Mouse (Mus musculus) embryonic facial prominence, embryonic 12.5 days (tissue): ENCODE data around the gene Il2. TPM values are rescaled to one million over a fixed set of nuclear protein-coding genes. Genes with fewer than 3 reads are reported as not detected.

ENCODE experiments used
- ATAC-seq: fragments of 200-750 bp; cut with Nextera tagmentation; 2 replicates; pipeline ENCODE4 v1.8.0; 2017; ENCODE audit not compliant: insufficient number of reproducible peaks, insufficient read depth, low FRiP score, low TSS enrichment
- H3K27ac ChIP-seq: fragments of 300-500 bp; sonication (generic); 2 replicates; pipeline ENCODE4 v1.5.1; 2016; ENCODE audit warnings: mild to moderate bottlenecking
- H3K27me3 ChIP-seq: fragments of 300-500 bp; sonication (generic); 2 replicates; pipeline ENCODE4 v1.6.1; 2016; ENCODE audit warnings: mild to moderate bottlenecking, moderate library complexity
- H3K36me3 ChIP-seq: fragments of 300-500 bp; sonication (generic); 2 replicates; pipeline ENCODE4 v1.6.1; 2016; ENCODE audit warnings: mild to moderate bottlenecking
- H3K4me1 ChIP-seq: fragments of 300-500 bp; sonication (generic); 2 replicates; pipeline ENCODE4 v1.6.1; 2016
- H3K4me2 ChIP-seq: fragments of 300-500 bp; sonication (generic); replicated peaks from 2 replicates; pipeline ENCODE4 v1.6.1; 2016; ENCODE audit warnings: mild to moderate bottlenecking, moderate library complexity
- H3K4me3 ChIP-seq: fragments of 300-500 bp; sonication (generic); 2 replicates; pipeline ENCODE4 v1.5.1; 2016; ENCODE audit warnings: mild to moderate bottlenecking
- H3K9ac ChIP-seq: fragments of 300-500 bp; sonication (generic); 2 replicates; pipeline ENCODE4 v1.6.1; 2016; ENCODE audit warnings: mild to moderate bottlenecking, moderate library complexity
- H3K9me3 ChIP-seq: fragments of 300-500 bp; sonication (generic); 2 replicates; pipeline ENCODE4 v1.6.1; 2016; ENCODE audit warnings: mild to moderate bottlenecking, moderate library complexity
- WGBS: fragments of 180-500 bp; shearing (Covaris S2); methylation state at CpG from one replicate; pipeline ENCODE4 v1.1.7; 2016; 5-methylcytosine and 5-hydroxymethylcytosine counted together
- polyA plus RNA-seq: library from polyadenylated mRNA; unstranded; fragments of >200 nt; fragmentation: Nextera tagmentation; extraction: Ambion mirVana; gene quantifications from 2 replicates; pipeline ENCODE4 v1.2.1, GENCODE M21; 2016

Il2 gene
- polyA plus RNA-seq, 1 experiment from 2014 or later, result 0.60 TPM

GRCm38 (mm10) chr3:37144979-37145378 lies 19.2 kb upstream of the Il2 start:
- Histone ChIP-seq H3K4me2 (no peak overlapping the region), H3K4me1 (no peaks in the 10 kb centered on the region)
- WGBS, result 53% methylated on average over 1 of the region's 1 CpGs

GRCm38 (mm10) chr3:37141827-37142226 lies 16.1 kb upstream of the Il2 start:
- 81% methylated on average over 2 of the region's 2 CpGs for WGBS
- no peaks in the 10 kb centered on the region for H3K36me3 ChIP-seq
- no peaks in the 10 kb centered on the region for H3K9me3 ChIP-seq
- no peak overlapping the region for H3K9ac ChIP-seq
- no peak for ATAC-seq
- H3K27me3 ChIP-seq, result no peaks in the 10 kb centered on the region
- no peaks in the 10 kb centered on the region for H3K4me1 ChIP-seq
- no peak overlapping the region for H3K4me2 ChIP-seq
- H3K4me3 ChIP-seq, result no peak overlapping the region
- no peak overlapping the region for H3K27ac ChIP-seq

More at GRCm38 (mm10) chr3:37144979-37145378, 19.2 kb upstream of the Il2 start:
- Histone ChIP-seq H3K9ac (no peak overlapping the region), H3K27ac (no peak overlapping the region), H3K9me3 (no peaks in the 10 kb centered on the region), H3K27me3 (no peaks in the 10 kb centered on the region), H3K36me3 (no peaks in the 10 kb centered on the region), H3K4me3 (no peak overlapping the region)
- ATAC-seq, result no peak

- 89% methylated on average over 6 of the region's 6 CpGs for WGBS
- H3K4me1 ChIP-seq, result no peaks in the 10 kb centered on the region
- no peak for ATAC-seq
These were observed 14.6 kb upstream of the Il2 start for GRCm38 (mm10) chr3:37140168-37140906.

GRCm38 (mm10) chr3:37139192-37139591 lies 13.4 kb upstream of the Il2 start:
- Histone ChIP-seq H3K9me3 (no peaks in the 10 kb centered on the region), H3K4me2 (no peak overlapping the region), H3K36me3 (no peaks in the 10 kb centered on the region), H3K27me3 (no peaks in the 10 kb centered on the region), H3K9ac (no peak overlapping the region), H3K4me3 (no peak overlapping the region), H3K4me1 (no peaks in the 10 kb centered on the region), H3K27ac (no peak overlapping the region)
- ATAC-seq, result no peak
- WGBS, result 78% methylated on average over 3 of the region's 3 CpGs

More at GRCm38 (mm10) chr3:37140168-37140906, 14.6 kb upstream of the Il2 start:
- Histone ChIP-seq H3K36me3 (no peaks in the 10 kb centered on the region), H3K9me3 (no peaks in the 10 kb centered on the region), H3K27me3 (no peaks in the 10 kb centered on the region), H3K4me3 (no peak overlapping the region), H3K27ac (no peak overlapping the region), H3K9ac (no peak overlapping the region), H3K4me2 (no peak overlapping the region)

GRCm38 (mm10) chr3:37137231-37137630 lies 11.5 kb upstream of the Il2 start:
- WGBS, result 63% methylated on average over 4 of the region's 4 CpGs
- Histone ChIP-seq H3K27me3 (no peaks in the 10 kb centered on the region), H3K4me2 (no peak overlapping the region), H3K9ac (no peak overlapping the region), H3K9me3 (no peaks in the 10 kb centered on the region), H3K4me1 (no peaks in the 10 kb centered on the region), H3K27ac (no peak overlapping the region), H3K36me3 (no peaks in the 10 kb centered on the region), H3K4me3 (no peak overlapping the region)
- no peak for ATAC-seq

- WGBS, result 65% methylated on average over 2 of the region's 2 CpGs
- H3K4me1 ChIP-seq, result no peaks in the 10 kb centered on the region
- H3K27me3 ChIP-seq, result no peaks in the 10 kb centered on the region
- no peak overlapping the region for H3K4me3 ChIP-seq
- H3K4me2 ChIP-seq, result no peak overlapping the region
- no peak for ATAC-seq
- H3K36me3 ChIP-seq, result no peaks in the 10 kb centered on the region
- no peaks in the 10 kb centered on the region for H3K9me3 ChIP-seq
- H3K9ac ChIP-seq, result no peak overlapping the region
- H3K27ac ChIP-seq, result no peak overlapping the region
These were observed 3.3 kb upstream of the Il2 start for GRCm38 (mm10) chr3:37129063-37129462.

GRCm38 (mm10) chr3:37128269-37128668 lies 2.5 kb upstream of the Il2 start:
- Histone ChIP-seq H3K36me3 (no peaks in the 10 kb centered on the region), H3K4me2 (no peak overlapping the region), H3K27ac (no peak overlapping the region), H3K9me3 (no peaks in the 10 kb centered on the region), H3K4me1 (no peaks in the 10 kb centered on the region), H3K27me3 (no peaks in the 10 kb centered on the region), H3K4me3 (no peak overlapping the region), H3K9ac (no peak overlapping the region)
- peak; percentile 81; the same call in 1 of the 2 replicates for ATAC-seq
- 36% methylated on average over 4 of the region's 4 CpGs for WGBS

GRCm38 (mm10) chr3:37126162-37126561 lies 403 bp upstream of the Il2 start:
- Histone ChIP-seq H3K36me3 (no peaks in the 10 kb centered on the region), H3K27me3 (no peaks in the 10 kb centered on the region), H3K9ac (no peak overlapping the region), H3K4me3 (no peak overlapping the region), H3K27ac (no peak overlapping the region), H3K4me1 (no peaks in the 10 kb centered on the region), H3K9me3 (no peaks in the 10 kb centered on the region), H3K4me2 (no peak overlapping the region)
- ATAC-seq, result no peak
- WGBS, result 72% methylated on average over 4 of the region's 4 CpGs

- no peak overlapping the region for H3K4me2 ChIP-seq
- H3K27ac ChIP-seq, result no peak overlapping the region
- H3K4me3 ChIP-seq, result no peak overlapping the region
- no peak for ATAC-seq
- H3K9me3 ChIP-seq, result no peaks in the 10 kb centered on the region
- H3K27me3 ChIP-seq, result no peaks in the 10 kb centered on the region
- H3K36me3 ChIP-seq, result no peaks in the 10 kb centered on the region
- H3K9ac ChIP-seq, result no peak overlapping the region
- no peaks in the 10 kb centered on the region for H3K4me1 ChIP-seq
These were observed 35.0 kb downstream of the Il2 start for GRCm38 (mm10) chr3:37090721-37091120.

GRCm38 (mm10) chr3:37084860-37085259 lies 40.9 kb downstream of the Il2 start:
- 78% methylated on average over 4 of the region's 4 CpGs for WGBS

GRCm38 (mm10) chr3:37073211-37073610 lies 52.5 kb downstream of the Il2 start:
- Histone ChIP-seq H3K4me3 (no peak overlapping the region), H3K27me3 (no peaks in the 10 kb centered on the region), H3K4me2 (no peak overlapping the region), H3K9me3 (0 out of 2 replicates have a peak, but pooled peaks cover 6% of the 10 kb centered on the region), H3K27ac (no peak overlapping the region), H3K9ac (no peak overlapping the region), H3K4me1 (no peaks in the 10 kb centered on the region), H3K36me3 (no peaks in the 10 kb centered on the region)
- no peak for ATAC-seq

More at GRCm38 (mm10) chr3:37084860-37085259, 40.9 kb downstream of the Il2 start:
- Histone ChIP-seq H3K4me1 (no peaks in the 10 kb centered on the region), H3K4me3 (no peak overlapping the region), H3K27ac (no peak overlapping the region), H3K27me3 (no peaks in the 10 kb centered on the region), H3K36me3 (no peaks in the 10 kb centered on the region), H3K9me3 (no peaks in the 10 kb centered on the region), H3K9ac (no peak overlapping the region), H3K4me2 (no peak overlapping the region)
- no peak for ATAC-seq
